Mouse (Mus musculus) embryonic fibroblast, embryonic 13.5 days (primary cell): ENCODE data around the gene Hsd17b12.

ENCODE experiments used
- CTCF ChIP-seq: IDR thresholded peaks from 2 replicates; pipeline ENCODE4 v1.5.1; 2011; ENCODE audit warnings: mild to moderate bottlenecking, control low read depth, low read length, moderate library complexity, borderline replicate concordance; ENCODE audit not compliant: insufficient read depth
- POLR2A ChIP-seq: IDR thresholded peaks from 2 replicates; pipeline ENCODE4 v1.6.1; 2011; ENCODE audit warnings: low read depth, mild to moderate bottlenecking, control low read depth, low read length, moderate library complexity

- no peak for TF ChIP-seq CTCF
- no peak for TF ChIP-seq POLR2A
These were observed 108.1 kb downstream of the Hsd17b12 start for GRCm38 (mm10) chr2:94049471-94050176.
